Mouse (Mus musculus) kidney, embryonic 15.5 days (tissue): ENCODE measurements around the gene Hdac2. TPM values are rescaled to one million over a fixed set of nuclear protein-coding genes. Genes with fewer than 3 reads are reported as not detected.
A peak's percentile ranks its signal among the peaks of the same experiment; 100 is the strongest.

Experiments used
- ATAC-seq: fragments of 200-750 bp; cut with Nextera tagmentation; replicated peaks from 2 replicates; pipeline ENCODE4 v1.8.0; 2017; ENCODE audit warnings: moderate TSS enrichment; ENCODE audit not compliant: low FRiP score
- H3K27ac ChIP-seq: fragments of 300-500 bp; sonication (generic); 2 replicates; pipeline ENCODE4 v1.5.1; 2015; ENCODE audit warnings: mild to moderate bottlenecking, inconsistent platforms
- H3K27me3 ChIP-seq: fragments of 300-500 bp; sonication (generic); 2 replicates; pipeline ENCODE4 v1.6.1; 2015; ENCODE audit warnings: inconsistent platforms
- H3K36me3 ChIP-seq: fragments of 300-500 bp; sonication (generic); 2 replicates; pipeline ENCODE4 v1.6.1; 2015; ENCODE audit warnings: inconsistent platforms
- H3K4me1 ChIP-seq: fragments of 300-500 bp; sonication (generic); 2 replicates; pipeline ENCODE4 v1.6.1; 2015; ENCODE audit warnings: inconsistent platforms
- H3K4me2 ChIP-seq: fragments of 300-500 bp; sonication (generic); 2 replicates; pipeline ENCODE4 v1.6.1; 2015; ENCODE audit warnings: moderate library complexity, mild to moderate bottlenecking, inconsistent platforms
- H3K4me3 ChIP-seq: fragments of 300-500 bp; sonication (generic); replicated peaks from 2 replicates; pipeline ENCODE4 v1.5.1; 2015; ENCODE audit warnings: mild to moderate bottlenecking, inconsistent platforms
- H3K9ac ChIP-seq: fragments of 300-500 bp; sonication (generic); 2 replicates; pipeline ENCODE4 v1.6.1; 2015; ENCODE audit warnings: mild to moderate bottlenecking, inconsistent platforms
- H3K9me3 ChIP-seq: fragments of 300-500 bp; sonication (generic); replicated peaks from 2 replicates; pipeline ENCODE4 v1.6.1; 2016; ENCODE audit warnings: inconsistent platforms
- WGBS: fragments of 180-500 bp; shearing (Covaris S2); methylation state at CpG from one replicate; pipeline ENCODE4 v1.1.7; 2015; ENCODE audit warnings: mixed read lengths; 5-methylcytosine and 5-hydroxymethylcytosine counted together
- polyA plus RNA-seq: library from polyadenylated mRNA; unstranded; fragments of >200 nt; fragmentation: Nextera tagmentation; extraction: Ambion mirVana; gene quantifications from 2 replicates; pipeline ENCODE4 v1.2.1, GENCODE M21; 2015

The Hdac2 gene
- polyA plus RNA-seq: 221 and 237 TPM in 2 replicates

GRCm38 (mm10) chr10:36974086-36974675, at the start of gene Hdac2:
Gene Hdac2, plus strand, starts transcription at chr10:36974544.
- Histone ChIP-seq H3K27ac (peak within 1 kb of the TSS; percentile 98), H3K4me1 (peaks cover 20% of the 10 kb centered on the region), H3K4me3 (peak within 1 kb of the TSS; percentile 98), H3K36me3 (no peaks in the 10 kb centered on the region), H3K27me3 (no peaks in the 10 kb centered on the region), H3K9ac (peak within 1 kb of the TSS; percentile 99), H3K4me2 (peak within 1 kb of the TSS; percentile 76), H3K9me3 (no peaks in the 10 kb centered on the region)
- under 1% methylated on average over 60 of the region's 67 CpGs for WGBS
- ATAC-seq: peak; percentile 98

- Histone ChIP-seq H3K4me3 (no peak overlapping the region), H3K9ac (no peak overlapping the region), H3K36me3 (no peaks in the 10 kb centered on the region), H3K27ac (no peak overlapping the region), H3K27me3 (no peaks in the 10 kb centered on the region), H3K4me2 (no peak overlapping the region), H3K9me3 (no peaks in the 10 kb centered on the region), H3K4me1 (no peaks in the 10 kb centered on the region)
- no peak for ATAC-seq
- 75% methylated on average over 3 of the region's 3 CpGs for WGBS
Measured at GRCm38 (mm10) chr10:36928212-36928611, 46.1 kb upstream of the Hdac2 start.

- H3K4me3 ChIP-seq: no peak overlapping the region
- H3K9me3 ChIP-seq: no peaks in the 10 kb centered on the region
- H3K36me3 ChIP-seq: no peaks in the 10 kb centered on the region
- no peaks in the 10 kb centered on the region for H3K27me3 ChIP-seq
- 69% methylated on average over 5 of the region's 5 CpGs for WGBS
- H3K9ac ChIP-seq: no peak overlapping the region
- no peak overlapping the region for H3K27ac ChIP-seq
- no peaks in the 10 kb centered on the region for H3K4me1 ChIP-seq
- no peak overlapping the region for H3K4me2 ChIP-seq
- no peak for ATAC-seq
Measured at GRCm38 (mm10) chr10:36935863-36936262, 38.5 kb upstream of the Hdac2 start.

DNA sequence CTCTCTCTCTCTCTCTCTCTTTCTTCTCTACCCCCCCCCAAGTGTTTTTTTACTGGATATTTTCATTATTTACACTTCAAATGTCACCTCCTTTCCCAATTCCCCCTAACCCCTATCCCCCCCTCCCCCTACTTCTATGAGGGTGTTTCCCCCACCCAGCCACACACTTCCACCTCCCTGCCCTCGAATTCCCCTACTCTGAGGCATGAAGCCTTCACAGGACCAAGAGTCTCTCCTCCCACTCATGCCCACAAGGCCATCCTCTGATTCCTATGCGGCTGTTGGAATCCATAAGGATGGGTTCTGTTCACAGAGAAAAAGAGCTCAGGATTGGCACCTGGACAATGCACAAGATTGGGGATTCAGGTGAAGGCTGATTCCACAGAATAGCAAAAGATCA, 38.1 kb upstream of the Hdac2 start:
- ATAC-seq: no peak
- Histone ChIP-seq H3K9ac (no peak overlapping the region), H3K4me3 (no peak overlapping the region), H3K27me3 (no peaks in the 10 kb centered on the region), H3K4me2 (no peak overlapping the region), H3K4me1 (no peaks in the 10 kb centered on the region), H3K27ac (no peak overlapping the region), H3K36me3 (no peaks in the 10 kb centered on the region), H3K9me3 (no peaks in the 10 kb centered on the region)
- 54% methylated on average over 2 of the region's 2 CpGs for WGBS

- ATAC-seq: no peak
- 78% methylated on average over 2 of the region's 2 CpGs for WGBS
- no peaks in the 10 kb centered on the region for H3K9me3 ChIP-seq
Measured at GRCm38 (mm10) chr10:36951742-36952141, 22.6 kb upstream of the Hdac2 start.

GRCm38 (mm10) chr10:36952622-36953021, 21.7 kb upstream of the Hdac2 start:
- Histone ChIP-seq H3K9ac (no peak overlapping the region), H3K27ac (no peak overlapping the region), H3K4me1 (no peaks in the 10 kb centered on the region), H3K36me3 (no peaks in the 10 kb centered on the region), H3K9me3 (no peaks in the 10 kb centered on the region), H3K4me3 (no peak overlapping the region), H3K4me2 (no peak overlapping the region), H3K27me3 (no peaks in the 10 kb centered on the region)
- WGBS: 86% methylated on average over 2 of the region's 2 CpGs
- ATAC-seq: no peak

More at GRCm38 (mm10) chr10:36951742-36952141, 22.6 kb upstream of the Hdac2 start:
- no peak overlapping the region for H3K4me3 ChIP-seq
- no peak overlapping the region for H3K4me2 ChIP-seq
- no peaks in the 10 kb centered on the region for H3K36me3 ChIP-seq
- H3K4me1 ChIP-seq: no peaks in the 10 kb centered on the region
- no peak overlapping the region for H3K9ac ChIP-seq
- no peaks in the 10 kb centered on the region for H3K27me3 ChIP-seq
- H3K27ac ChIP-seq: no peak overlapping the region

DNA sequence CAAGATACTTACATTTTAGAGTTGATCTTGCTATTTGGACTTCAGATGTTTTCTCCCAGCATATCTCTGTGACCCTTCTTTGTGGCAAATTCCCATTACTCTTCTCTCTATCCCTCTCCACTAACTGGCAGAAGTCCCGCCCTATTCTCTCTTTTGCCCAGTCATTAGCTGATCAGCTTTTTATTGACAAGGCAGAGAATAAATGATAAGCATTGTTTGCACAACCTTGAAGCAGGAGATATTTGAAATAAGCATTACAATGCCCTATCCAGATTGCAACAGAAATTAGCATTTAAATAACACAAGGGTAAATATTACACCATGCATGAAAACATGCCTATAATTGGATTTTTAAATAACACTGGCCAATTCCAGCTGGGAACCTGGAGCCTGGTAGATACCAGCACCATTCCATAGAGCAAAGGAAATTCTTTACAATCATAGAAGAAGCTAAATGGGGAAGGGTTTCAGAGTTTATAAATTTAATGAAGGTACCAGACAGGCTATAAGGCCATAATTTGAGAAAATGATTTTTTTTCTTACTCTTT, 14.7 kb upstream of the Hdac2 start:
- Histone ChIP-seq H3K9me3 (no peaks in the 10 kb centered on the region), H3K4me1 (no peaks in the 10 kb centered on the region), H3K27ac (no peak overlapping the region), H3K9ac (no peak overlapping the region), H3K4me2 (no peak overlapping the region), H3K36me3 (no peaks in the 10 kb centered on the region), H3K27me3 (no peaks in the 10 kb centered on the region), H3K4me3 (no peak overlapping the region)
- WGBS: 79% methylated on average over 1 of the region's 1 CpGs
- ATAC-seq: no peak

DNA sequence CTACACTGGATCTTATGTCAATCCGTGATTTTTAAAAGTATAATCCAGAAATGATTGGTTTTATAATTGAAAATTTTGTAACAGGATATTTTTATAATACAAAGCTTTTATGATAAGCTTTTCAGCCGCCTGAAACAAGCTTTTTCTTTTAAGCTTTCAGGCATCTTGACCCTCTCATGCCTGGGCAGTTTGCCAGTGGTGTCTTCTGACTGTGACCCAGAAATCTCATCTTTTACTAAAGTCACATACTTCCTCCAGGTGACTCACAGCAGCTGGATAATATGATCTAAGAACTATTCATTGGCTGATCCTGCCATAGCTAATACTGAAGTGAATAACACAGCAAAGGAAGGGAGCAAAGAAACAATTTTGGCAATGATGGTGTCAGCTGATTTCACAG, 9.9 kb upstream of the Hdac2 start:
- Histone ChIP-seq H3K27ac (no peak overlapping the region), H3K9me3 (no peaks in the 10 kb centered on the region), H3K4me2 (no peak overlapping the region), H3K4me1 (no peaks in the 10 kb centered on the region), H3K4me3 (no peak overlapping the region), H3K9ac (no peak overlapping the region), H3K36me3 (no peaks in the 10 kb centered on the region), H3K27me3 (no peaks in the 10 kb centered on the region)
- no peak for ATAC-seq
- 67% methylated on average over 2 of the region's 2 CpGs for WGBS

GRCm38 (mm10) chr10:36974676-36975520, 554 bp downstream of the Hdac2 start:
- Histone ChIP-seq H3K9me3 (no peaks in the 10 kb centered on the region), H3K4me3 (peak overlapping the region; percentile 98), H3K4me2 (peak overlapping the region; percentile 76), H3K27ac (peak overlapping the region; percentile 98), H3K27me3 (no peaks in the 10 kb centered on the region), H3K9ac (peak overlapping the region; percentile 99), H3K36me3 (no peaks in the 10 kb centered on the region), H3K4me1 (peaks cover 20% of the 10 kb centered on the region)
- WGBS: under 1% methylated on average over 63 of the region's 63 CpGs
- peak; percentile 85 for ATAC-seq

DNA sequence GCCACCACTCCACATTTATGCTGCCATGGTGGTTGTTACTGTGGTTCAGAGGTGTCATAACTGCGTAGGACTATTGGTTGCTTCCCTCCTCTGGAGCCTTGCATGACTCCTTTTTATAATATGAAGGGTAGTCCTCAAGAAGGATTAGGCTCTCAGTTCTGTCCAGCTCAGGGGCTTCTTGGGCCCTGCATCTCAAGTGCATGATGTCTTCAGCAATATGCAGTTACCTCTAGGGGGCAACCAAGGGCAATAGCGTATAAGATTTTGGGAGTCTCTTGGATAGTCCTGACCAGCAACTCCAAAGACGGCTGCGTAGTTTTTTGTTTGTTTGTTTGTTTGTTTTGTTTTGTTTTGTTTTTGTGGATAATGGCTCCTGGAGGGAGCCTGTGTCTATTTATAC, 7.5 kb downstream of the Hdac2 start:
- no peak for ATAC-seq
- WGBS: 96% methylated on average over 4 of the region's 4 CpGs

DNA sequence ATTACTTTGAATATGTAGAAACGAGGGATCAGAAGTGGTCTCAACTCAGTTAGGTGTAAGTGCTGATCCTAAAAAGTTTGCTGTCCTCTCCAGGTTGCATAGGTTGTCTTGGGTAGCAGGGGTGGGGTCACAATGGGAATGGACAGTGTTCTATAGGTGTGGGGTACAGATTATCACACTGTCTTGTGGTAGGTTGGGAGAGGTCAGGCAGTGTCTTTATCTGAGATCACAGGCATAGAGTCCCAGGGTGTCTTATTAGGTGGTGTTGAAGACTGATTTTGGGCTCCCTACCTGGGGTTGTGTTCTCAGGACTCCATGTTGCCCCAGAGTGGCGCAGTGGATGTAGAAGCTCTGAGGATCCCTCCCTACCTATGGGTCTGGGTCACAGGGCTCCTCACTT, 17.8 kb downstream of the Hdac2 start:
- Histone ChIP-seq H3K9ac (no peak overlapping the region), H3K27ac (no peak overlapping the region), H3K4me2 (no peak overlapping the region), H3K4me3 (no peak overlapping the region), H3K4me1 (no peaks in the 10 kb centered on the region), H3K27me3 (no peaks in the 10 kb centered on the region), H3K9me3 (no peaks in the 10 kb centered on the region), H3K36me3 (peaks cover 81% of the 10 kb centered on the region)
- 99% methylated on average over 2 of the region's 2 CpGs for WGBS
- ATAC-seq: no peak

More for the DNA sequence above, 7.5 kb downstream of the Hdac2 start:
- peaks cover 12% of the 10 kb centered on the region for H3K36me3 ChIP-seq
- H3K27me3 ChIP-seq: no peaks in the 10 kb centered on the region
- no peak overlapping the region for H3K4me3 ChIP-seq
- no peak overlapping the region for H3K27ac ChIP-seq
- H3K4me1 ChIP-seq: 0 out of 2 replicates have a peak, but pooled peaks cover 2% of the 10 kb centered on the region
- H3K4me2 ChIP-seq: no peak overlapping the region
- no peak overlapping the region for H3K9ac ChIP-seq
- H3K9me3 ChIP-seq: no peaks in the 10 kb centered on the region

- H3K9ac ChIP-seq: no peak overlapping the region
- no peaks in the 10 kb centered on the region for H3K27me3 ChIP-seq
- H3K36me3 ChIP-seq: peaks cover 85% of the 10 kb centered on the region
- ATAC-seq: no peak
- H3K4me1 ChIP-seq: no peaks in the 10 kb centered on the region
- H3K4me3 ChIP-seq: no peak overlapping the region
- no peaks in the 10 kb centered on the region for H3K9me3 ChIP-seq
- 91% methylated on average over 2 of the region's 2 CpGs for WGBS
- no peak overlapping the region for H3K4me2 ChIP-seq
- no peak overlapping the region for H3K27ac ChIP-seq
Measured at GRCm38 (mm10) chr10:37000839-37001238, 26.5 kb downstream of the Hdac2 start.
